Mouse (Mus musculus): Measurements from ENCODE around the gene Rad51ap2.

GRCm38 (mm10) chr12:11433716-11434115 is 22.2 kb upstream of the Rad51ap2 start:
- TF ChIP-seq CHD2 (IDR thresholded peaks at IDR 0.05; ENCODE audit: low read length), result no peak
- no peak for TF ChIP-seq EP300 (IDR thresholded peaks at IDR 0.05; ENCODE audit: low read length)
- no peak for TF ChIP-seq MYC (IDR thresholded peaks at IDR 0.05; ENCODE audit: low read depth, low read length)
- TF ChIP-seq KAT2A (IDR thresholded peaks at IDR 0.05; ENCODE audit: insufficient replicate concordance, low read length), result no peak
- no peak for TF ChIP-seq MAX (IDR thresholded peaks at IDR 0.05; ENCODE audit: low read length)

All from CH12.LX (cell line).